In genomic region chr5:119720471-119721265, GRCm38 (mm10) we compare ENCODE assay signal across 26 mouse cellular contexts. TPM values are rescaled to one million over a fixed set of nuclear protein-coding genes. Genes with fewer than 3 reads are reported as not detected.
DNase-seq lines count a peak whose midpoint lies in the region; ATAC-seq and TF ChIP-seq lines count a peak whose summit lies in the region.
"Had no signal": no experiment of that assay in that cellular context is flagged by ENCODE, and none has a peak within 500 bp of the region (broad histone marks: within the 10 kb centered on the region; RNA-seq: fewer than 3 reads in every experiment).

No protein-coding gene starts in this region.

- no peak for DNase-seq in kidney, adult 11 months
- DNase-seq in midbrain, embryonic 10.5 days (ENCODE audit: low spot score), result no peak
- no peak for DNase-seq in midbrain, embryonic 14.5 days
- no peak for DNase-seq in ES-E14 (ENCODE audit: low read depth, low spot score)
- no peak for DNase-seq in gastrocnemius, adult 18-20 months (ENCODE audit: low spot score)
- DNase-seq in retina, postnatal 1 day, result no peak
- DNase-seq: adrenal gland, postnatal 14 days; B cell, adult 2 months; cerebellum, adult 11-12 months; cerebellum, adult 9-11 months; cerebellum, postnatal 36 days; forebrain, postnatal 0 days; gastrocnemius, adult 2 months; gastrocnemius, postnatal 25 days; heart, postnatal 10 days; kidney, adult 2 months had no signal

- in situ Hi-C loops in ES-E14 (cut with MboI; ENCODE audit: low sequenced_read_pairs in 2 of 2, unreplicated experiment in 2 of 2), result no loop called here

- no peak overlapping the region for H3K9ac ChIP-seq in kidney, embryonic 15.5 days
- no peak overlapping the region for H3K9ac ChIP-seq in midbrain, embryonic 14.5 days (replicated peaks; ENCODE audit: low read length)
- H3K9ac ChIP-seq in ES-E14 (ENCODE audit: insufficient read depth, low read depth, low read length, poor library complexity, severe bottlenecking), result no peak overlapping the region
- H3K9ac ChIP-seq: embryonic facial prominence, embryonic 15.5 days; forebrain, embryonic 12.5 days; forebrain, postnatal 0 days; hindbrain, embryonic 14.5 days; intestine, embryonic 15.5 days had no signal

- H3K9me3 ChIP-seq in kidney, embryonic 15.5 days (replicated peaks), result no peaks in the 10 kb centered on the region
- H3K9me3 ChIP-seq in midbrain, embryonic 10.5 days (replicated peaks), result no peaks in the 10 kb centered on the region
- no peaks in the 10 kb centered on the region for H3K9me3 ChIP-seq in midbrain, embryonic 14.5 days (ENCODE audit: control insufficient read depth, low read length)
- H3K9me3 ChIP-seq in ES-E14 (ENCODE audit: control insufficient read depth, insufficient read depth, low read depth, low read length), result 0 out of 2 replicates have a peak, but pooled peaks cover 1% of the 10 kb centered on the region
- H3K9me3 ChIP-seq: embryonic facial prominence, embryonic 15.5 days; forebrain, embryonic 12.5 days; intestine, embryonic 15.5 days had no signal

- H3K27me3 ChIP-seq in kidney, embryonic 15.5 days, result no peaks in the 10 kb centered on the region
- peaks cover 32% of the 10 kb centered on the region for H3K27me3 ChIP-seq in midbrain, embryonic 10.5 days (ENCODE audit: low read depth, poor library complexity, severe bottlenecking)
- H3K27me3 ChIP-seq in midbrain, embryonic 14.5 days (ENCODE audit: control insufficient read depth, insufficient read depth, low read length), result no peaks in the 10 kb centered on the region
- H3K27me3 ChIP-seq: embryonic facial prominence, embryonic 15.5 days; intestine, embryonic 15.5 days had no signal

- H3K36me3 ChIP-seq in kidney, embryonic 15.5 days, result no peaks in the 10 kb centered on the region
- H3K36me3 ChIP-seq in midbrain, embryonic 10.5 days, result no peaks in the 10 kb centered on the region
- no peaks in the 10 kb centered on the region for H3K36me3 ChIP-seq in midbrain, embryonic 14.5 days (ENCODE audit: control insufficient read depth, insufficient read depth, low read length)
- H3K36me3 ChIP-seq in ES-E14 (ENCODE audit: control insufficient read depth, insufficient read depth, low read length, poor library complexity, severe bottlenecking), result no peaks in the 10 kb centered on the region
- H3K36me3 ChIP-seq: embryonic facial prominence, embryonic 15.5 days; forebrain, embryonic 12.5 days; intestine, embryonic 15.5 days had no signal

- H3K27ac ChIP-seq in kidney, embryonic 15.5 days, result 0 out of 2 replicates have a peak overlapping the region, but pooled peaks have one; percentile 41
- H3K27ac ChIP-seq in midbrain, embryonic 10.5 days (replicated peaks), result 0 out of 2 replicates have a peak overlapping the region, but pooled peaks have one; percentile 13
- H3K27ac ChIP-seq in midbrain, embryonic 14.5 days (replicated peaks; ENCODE audit: low read depth, low read length), result no peak overlapping the region
- peak overlapping the region; percentile 89 for H3K27ac ChIP-seq in ES-E14 (ENCODE audit: insufficient read depth, low read depth, low read length, poor library complexity, severe bottlenecking)
- H3K27ac ChIP-seq: embryonic facial prominence, embryonic 15.5 days; forebrain, embryonic 12.5 days; gastrocnemius, adult 2 months; hindbrain, embryonic 14.5 days; intestine, embryonic 15.5 days had no signal

- 17% methylated on average over 11 of the region's 11 CpGs for WGBS in kidney, embryonic 15.5 days
- WGBS in midbrain, embryonic 10.5 days, result 44% methylated on average over 11 of the region's 11 CpGs
- 37% methylated on average over 11 of the region's 11 CpGs for WGBS in midbrain, embryonic 14.5 days

- H3K4me1 ChIP-seq in kidney, embryonic 15.5 days, result no peaks in the 10 kb centered on the region
- peaks cover 8% of the 10 kb centered on the region for H3K4me1 ChIP-seq in midbrain, embryonic 10.5 days
- H3K4me1 ChIP-seq in midbrain, embryonic 14.5 days (ENCODE audit: control insufficient read depth, insufficient read depth, low read length), result no peaks in the 10 kb centered on the region
- peaks cover 1 to 15% of the 10 kb centered on the region in 2 experiments; a peak in 2 of 4 replicates for H3K4me1 ChIP-seq in ES-E14 (ENCODE audit: control insufficient read depth in 2 of 2, insufficient read depth in 2 of 2, low read length in 2 of 2, poor library complexity in 1 of 2)
- H3K4me1 ChIP-seq: embryonic facial prominence, embryonic 15.5 days; forebrain, embryonic 12.5 days had no signal

- no peak overlapping the region for H3K4me2 ChIP-seq in kidney, embryonic 15.5 days
- H3K4me2 ChIP-seq in midbrain, embryonic 14.5 days (ENCODE audit: low read length), result no peak overlapping the region
- H3K4me2 ChIP-seq: embryonic facial prominence, embryonic 15.5 days; forebrain, embryonic 12.5 days; hindbrain, embryonic 14.5 days; intestine, embryonic 15.5 days had no signal

- no peak for ATAC-seq in kidney, embryonic 15.5 days (replicated peaks; ENCODE audit: low FRiP score)
- ATAC-seq in midbrain, embryonic 14.5 days (ENCODE audit: low FRiP score, low TSS enrichment), result no peak
- ATAC-seq: activated CD4-positive, CD25-positive, alpha-beta regulatory T cell, adult 4 months; CD4-positive, CD25-positive, alpha-beta regulatory T cell, adult 4 months; forebrain, postnatal 0 days; intestine, embryonic 15.5 days had no signal

- H3K4me3 ChIP-seq in kidney, embryonic 15.5 days (replicated peaks), result no peak overlapping the region
- no peak overlapping the region for H3K4me3 ChIP-seq in midbrain, embryonic 10.5 days
- H3K4me3 ChIP-seq in midbrain, embryonic 14.5 days (replicated peaks; ENCODE audit: low read depth, low read length), result no peak overlapping the region
- peak overlapping the region in 1 of 2 experiments; percentile 3; a peak in 1 of 4 replicates for H3K4me3 ChIP-seq in ES-E14 (ENCODE audit: insufficient read depth in 1 of 2, low read depth in 1 of 2, low read length in 2 of 2, poor library complexity in 1 of 2, severe bottlenecking in 1 of 2)
- H3K4me3 ChIP-seq: embryonic facial prominence, embryonic 15.5 days; erythroblast, embryonic 14.5 days; forebrain, embryonic 12.5 days; gastrocnemius, adult 2 months; intestine, embryonic 15.5 days had no signal

TF ChIP-seq in ES-E14, 5 proteins besides CTCF, POLR2A, EP300 and RAD21:
- TF ChIP-seq MAFK (IDR thresholded peaks at IDR 0.05; ENCODE audit: insufficient read depth, low read depth, low read length), result no peak
- no peak for TF ChIP-seq ZNF384 (IDR thresholded peaks at IDR 0.05; ENCODE audit: low read depth, low read length)
- TF ChIP-seq ZC3H11A (IDR thresholded peaks at IDR 0.05; ENCODE audit: borderline replicate concordance, low read depth, low read length), result no peak
- TF ChIP-seq CHD2 (IDR thresholded peaks at IDR 0.05; ENCODE audit: low read depth, low read length), result no peak
- no peak for TF ChIP-seq HCFC1 (IDR thresholded peaks at IDR 0.05; ENCODE audit: borderline replicate concordance, insufficient read depth, low read length)

RNA-seq across cellular contexts. Expression of gene Tbx3, which starts 50.2 kb away (rescaled TPM):
- polyA plus RNA-seq in kidney, embryonic 15.5 days (2015; fragmentation: Nextera tagmentation; extraction: Ambion mirVana), result 51.1 and 54.4 TPM in 2 replicates
- 3.9 and 7.2 TPM in 2 replicates for polyA plus RNA-seq in midbrain, embryonic 10.5 days (2016; fragmentation: Nextera tagmentation; extraction: Ambion mirVana)
- 0.39 and 2.4 TPM in 2 replicates for polyA plus RNA-seq in midbrain, embryonic 14.5 days (2014; fragmentation: Nextera tagmentation; extraction: Ambion mirVana)
- 30.5 and 47.9 TPM in 2 replicates for total RNA-seq in ES-E14 (2012; rRNA removed)
- 1 to 10 TPM; 4.5 to 8.7 TPM for total RNA-seq in gastrocnemius, adult 18-20 months (2021)
- total RNA-seq: granulocyte monocyte progenitor cell, adult 5-6 weeks; hematopoietic stem cell, adult 5-6 weeks had no signal
- polyA plus RNA-seq: activated CD4-positive, CD25-positive, alpha-beta regulatory T cell, adult 4 months; erythroblast, embryonic 14.5 days had no signal
